Mouse (Mus musculus) heart, adult 2 months (tissue): Measurements from ENCODE around the gene Cnpy4. TPM values are rescaled to one million over a fixed set of nuclear protein-coding genes. Genes with fewer than 3 reads are reported as not detected.

Source experiments
- DNase-seq, 2 experiments: peaks; one replicate each; pipeline ENCODE4 v3.0.0; 2021
- H3K27ac ChIP-seq: fragments of 200-600 bp; 2 replicates; pipeline ENCODE4 v1.8.1; 2022
- H3K27me3 ChIP-seq: fragments of 200-500 bp; 2 replicates; pipeline ENCODE4 v1.6.1; 2012; ENCODE audit warnings: mild to moderate bottlenecking, low read length, inconsistent platforms, mixed read lengths; ENCODE audit not compliant: control insufficient read depth, insufficient read depth
- H3K36me3 ChIP-seq: fragments of 200-500 bp; 2 replicates; pipeline ENCODE4 v1.6.1; 2012; ENCODE audit warnings: low read length, inconsistent platforms; ENCODE audit not compliant: control insufficient read depth, insufficient read depth
- H3K4me1 ChIP-seq: fragments of 200-500 bp; 2 replicates; pipeline ENCODE4 v1.6.1; 2011; ENCODE audit warnings: low read length; ENCODE audit not compliant: control insufficient read depth, insufficient read depth
- H3K4me3 ChIP-seq: fragments of 200-600 bp; 2 replicates; pipeline ENCODE4 v1.8.1; 2022
- H3K79me2 ChIP-seq: fragments of 200-500 bp; replicated peaks from 2 replicates; pipeline ENCODE4 v1.6.1; 2012; ENCODE audit warnings: mild to moderate bottlenecking, inconsistent platforms, low read length, moderate library complexity, mixed read lengths; ENCODE audit not compliant: control insufficient read depth, insufficient read depth
- H3K9ac ChIP-seq: fragments of 200-500 bp; 2 replicates; pipeline ENCODE4 v1.6.1; 2012; ENCODE audit warnings: low read depth, mild to moderate bottlenecking, control low read depth, inconsistent platforms, low read length, mixed read lengths
- CTCF ChIP-seq: fragments of 200-600 bp; IDR thresholded peaks from 2 replicates; pipeline ENCODE4 v1.8.1; 2022; ENCODE audit warnings: antibody characterized with exemption, mild to moderate bottlenecking, moderate library complexity
- EP300 ChIP-seq: fragments of 200-500 bp; IDR thresholded peaks from 2 replicates; pipeline ENCODE4 v1.6.1; 2011; ENCODE audit warnings: low read depth, low read length, control low read depth; ENCODE audit not compliant: insufficient read depth
- POLR2A ChIP-seq: fragments of 200-500 bp; IDR thresholded peaks from 2 replicates; pipeline ENCODE4 v1.6.1; 2011; ENCODE audit warnings: mild to moderate bottlenecking, low read depth, low read length, control low read depth; ENCODE audit not compliant: insufficient read depth
- WGBS: fragments of 180-500 bp; shearing (Covaris S2); methylation state at CpG from one replicate; pipeline ENCODE4 v1.1.7; 2018; 5-methylcytosine and 5-hydroxymethylcytosine counted together
- intact Hi-C: fragments of 180-260 bp; cut with DNase I; formaldehyde crosslinking; loops from one replicate; pipeline ENCODE4 v1.15.1; 2025
- polyA plus RNA-seq: library from polyadenylated mRNA; depleted of rRNA; stranded (reverse); fragments of >200 nt; gene quantifications from 2 replicates; pipeline ENCODE4 v1.2.3, GENCODE M21; 2012
- total RNA-seq, 2 experiments: library from RNA; stranded (reverse); gene quantifications; 2 replicates each; pipeline ENCODE4 v1.2.3; 2021

Gene Cnpy4
- total and polyA plus RNA-seq, 3 experiments: 2.2 to 7.2 (median 5.9) TPM

DNA sequence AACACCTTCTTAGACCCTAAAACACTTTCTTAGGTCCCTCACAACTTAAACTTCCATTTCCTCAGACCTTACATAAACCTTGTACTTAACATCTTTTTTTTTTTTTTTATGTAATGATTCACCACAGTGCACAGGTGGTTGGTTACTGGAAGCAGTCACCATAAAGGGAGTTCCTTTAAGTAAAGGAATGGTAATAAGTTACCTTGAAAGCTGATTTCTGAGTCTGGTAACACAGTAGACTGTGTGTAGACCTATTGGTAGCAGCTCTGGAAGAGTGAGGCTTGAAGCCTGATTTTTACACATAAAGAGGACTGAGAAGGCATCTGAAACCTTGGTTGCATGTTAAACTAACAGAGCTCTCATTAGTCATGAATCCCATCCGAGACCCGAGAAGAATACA, 32.6 kb downstream of the Cnpy4 start:
- Histone ChIP-seq H3K27me3 (no peaks in the 10 kb centered on the region), H3K4me1 (no peaks in the 10 kb centered on the region), H3K9ac (no peak overlapping the region), H3K4me3 (no peak overlapping the region), H3K79me2 (no peaks in the 10 kb centered on the region), H3K36me3 (no peaks in the 10 kb centered on the region), H3K27ac (no peak overlapping the region)
- intact Hi-C loops: loop anchor here (5.0 kb wide), 1 partner anchor 252 kb away; no protein-coding TSS in a partner anchor
- TF ChIP-seq CTCF (no peak), EP300 (no peak), POLR2A (no peak)
- DNase-seq: no peak
- 40% methylated on average over 2 of the region's 2 CpGs for WGBS

DNA sequence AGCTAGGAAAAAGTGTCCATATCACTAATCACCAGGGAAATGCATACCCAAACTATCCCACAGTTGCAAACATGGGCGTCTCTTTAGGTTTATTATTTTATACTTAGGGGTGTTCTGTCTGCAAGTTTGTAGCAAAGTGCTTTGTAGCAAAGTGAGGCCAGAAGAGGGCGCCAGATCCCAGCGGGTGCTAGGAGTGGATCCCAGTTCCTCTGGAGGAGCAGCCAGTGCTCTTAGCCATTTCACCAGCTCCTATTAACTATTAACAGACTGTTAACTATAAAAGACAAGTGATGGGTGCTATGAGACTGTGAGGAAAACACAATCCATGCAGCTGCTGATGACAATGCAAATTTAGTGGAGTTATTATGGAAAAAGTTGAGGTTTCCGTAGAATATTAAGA, 34.8 kb downstream of the Cnpy4 start:
- Histone ChIP-seq H3K79me2 (no peaks in the 10 kb centered on the region), H3K4me3 (no peak overlapping the region), H3K27ac (no peak overlapping the region), H3K9ac (no peak overlapping the region), H3K4me1 (no peaks in the 10 kb centered on the region), H3K27me3 (no peaks in the 10 kb centered on the region), H3K36me3 (no peaks in the 10 kb centered on the region)
- 23% methylated on average over 4 of the region's 4 CpGs for WGBS
- no peak; the same call in none of the 2 replicates for TF ChIP-seq CTCF
- no peak for TF ChIP-seq POLR2A
- TF ChIP-seq EP300: no peak
- intact Hi-C loops: loop anchor here (5.0 kb wide), 1 partner anchor 250 kb away; no protein-coding TSS in a partner anchor
- DNase-seq: peak; percentile 80 to 86

GRCm38 (mm10) chr5:138223287-138223686, 36.0 kb downstream of the Cnpy4 start:
- 36% methylated on average over 3 of the region's 3 CpGs for WGBS
- H3K4me3 ChIP-seq: no peak overlapping the region
- H3K27ac ChIP-seq: no peak overlapping the region
- H3K9ac ChIP-seq: no peak overlapping the region
- no peak for DNase-seq
- no peaks in the 10 kb centered on the region for H3K79me2 ChIP-seq
- no peaks in the 10 kb centered on the region for H3K36me3 ChIP-seq
- H3K4me1 ChIP-seq: no peaks in the 10 kb centered on the region
- TF ChIP-seq CTCF (no peak), POLR2A (no peak), EP300 (no peak)
- H3K27me3 ChIP-seq: no peaks in the 10 kb centered on the region
- intact Hi-C loops: loop anchor here (5.0 kb wide), 1 partner anchor 249 kb away; no protein-coding TSS in a partner anchor

- Histone ChIP-seq H3K9ac (no peak within 1 kb of the TSS), H3K36me3 (no peaks in the 10 kb centered on the region), H3K4me1 (no peaks in the 10 kb centered on the region), H3K27me3 (no peaks in the 10 kb centered on the region), H3K27ac (no peak within 1 kb of the TSS), H3K79me2 (no peaks in the 10 kb centered on the region), H3K4me3 (no peak within 1 kb of the TSS)
- DNase-seq: no peak
- TF ChIP-seq EP300 (no peak), POLR2A (no peak), CTCF (no peak)
- 49% methylated on average over 2 of the region's 2 CpGs for WGBS
- intact Hi-C loops: no loop called here
Measured at GRCm38 (mm10) chr5:138225700-138226099, 38.4 kb downstream of the Cnpy4 start, which contains the start of gene Nxpe5. Nxpe5 (plus strand) TSS chr5:138225898.

GRCm38 (mm10) chr5:138226491-138226890, 39.2 kb downstream of the Cnpy4 start:
- TF ChIP-seq EP300: no peak
- TF ChIP-seq POLR2A: no peak
- no peak for TF ChIP-seq CTCF
- Histone ChIP-seq H3K4me3 (no peak overlapping the region), H3K79me2 (no peaks in the 10 kb centered on the region), H3K4me1 (no peaks in the 10 kb centered on the region), H3K36me3 (no peaks in the 10 kb centered on the region), H3K27me3 (no peaks in the 10 kb centered on the region), H3K9ac (no peak overlapping the region), H3K27ac (no peak overlapping the region)
- intact Hi-C loops: no loop called here
- WGBS: 69% methylated on average over 4 of the region's 4 CpGs
- DNase-seq: no peak

DNA sequence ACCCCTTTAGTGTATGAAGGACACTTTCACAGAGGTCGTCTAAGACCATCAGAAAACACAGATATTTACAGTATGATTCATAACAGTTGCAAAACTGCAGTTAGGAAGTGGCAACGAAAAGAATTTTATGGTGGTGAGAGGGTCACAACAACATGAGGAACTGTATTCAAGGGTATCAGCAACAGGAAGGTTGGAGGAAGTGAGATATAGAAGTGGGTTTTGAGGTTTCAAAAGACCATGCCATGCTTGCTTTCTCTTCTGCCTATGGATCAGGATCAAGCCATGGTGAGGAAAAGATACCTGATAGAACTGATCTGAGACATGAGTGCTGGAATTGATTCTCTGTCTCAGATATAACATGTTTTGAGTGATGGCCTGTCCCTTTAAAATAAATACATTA, 40.1 kb downstream of the Cnpy4 start:
- no peaks in the 10 kb centered on the region for H3K36me3 ChIP-seq
- H3K79me2 ChIP-seq: no peaks in the 10 kb centered on the region
- intact Hi-C loops: no loop called here
- H3K27ac ChIP-seq: no peak overlapping the region
- no peak overlapping the region for H3K9ac ChIP-seq
- no peak overlapping the region for H3K4me3 ChIP-seq
- no peaks in the 10 kb centered on the region for H3K4me1 ChIP-seq
- H3K27me3 ChIP-seq: no peaks in the 10 kb centered on the region
- TF ChIP-seq EP300 (no peak), POLR2A (no peak), CTCF (no peak)
- 35% methylated on average over 2 of the region's 2 CpGs for WGBS
- no peak for DNase-seq
